Mouse (Mus musculus) heart, postnatal 4 days (tissue): Measurements from ENCODE around the gene Nwd1. TPM values are rescaled to one million over a fixed set of nuclear protein-coding genes. Genes with fewer than 3 reads are reported as not detected.

ENCODE experiments used
- DNase-seq: peaks from one replicate; pipeline ENCODE4 v3.0.0; 2021
- microRNA-seq, 2 experiments: library from miRNA; unstranded; fragments of <30 nt; microRNA quantifications; one replicate each; pipeline ENCODE4 v1.2.0; 2021 to 2022
- total RNA-seq, 2 experiments: library from RNA; stranded (reverse); gene quantifications; 2 replicates each; pipeline ENCODE4 v1.2.3; 2021

The Nwd1 gene
- total RNA-seq, 2 experiments from 2014 or later, result 2.1 to 2.4 TPM

DNA sequence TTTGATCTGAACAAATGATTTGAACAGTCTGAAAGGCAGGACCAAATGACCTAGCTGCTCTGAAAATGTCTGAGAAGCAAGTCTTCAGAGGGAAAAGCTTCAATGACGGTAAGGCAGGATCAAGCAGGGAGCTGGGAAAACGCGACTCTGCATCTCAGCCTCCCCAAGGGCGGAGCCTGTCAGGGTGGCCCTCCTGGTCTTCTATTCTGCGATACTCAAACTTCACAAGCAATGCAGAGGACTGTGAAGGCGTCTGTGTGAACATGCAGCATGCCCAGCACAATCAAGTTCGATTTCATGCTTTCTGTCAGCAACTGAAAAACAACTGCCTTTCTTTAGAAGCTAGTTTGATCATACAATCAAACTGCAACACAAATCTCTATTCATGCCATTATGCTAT, 120.3 kb downstream of the Nwd1 start:
- DNase-seq, result no peak

Small RNA genes lying within 50 kb of the gene (microRNA-seq; reads per million reads assigned to microRNA genes)
- 0 reads per million in 2 experiments for gene Gm26237

Other genes with a start within 250 kb of the Nwd1 start
- gene Eps15l1, start 225.3 kb upstream of the Nwd1 start, total RNA-seq, result 10 to 100 TPM; 56.8 to 60.0 TPM
- gene Calr3, start 202.8 kb upstream of the Nwd1 start, total RNA-seq, result 1 to 10 TPM; 1.4 to 1.6 TPM
- gene 1700030K09Rik, start 202.8 kb upstream of the Nwd1 start, total RNA-seq, result 1 to 10 TPM; 5.4 to 8.2 TPM
- 10 to 100 TPM; 55.6 to 64.5 TPM for gene Cherp, start 171.5 kb upstream of the Nwd1 start, total RNA-seq
- 10 to 100 TPM; 25.6 to 27.1 TPM for gene Slc35e1, start 154.1 kb upstream of the Nwd1 start, total RNA-seq
- gene Med26, start 98.4 kb upstream of the Nwd1 start, total RNA-seq, result 1 to 10 TPM; 8.6 TPM
- gene Smim7, start 75.6 kb upstream of the Nwd1 start, total RNA-seq, result 100 to 1,000 TPM; 120 to 130 TPM
- gene Tmem38a, start 74.7 kb upstream of the Nwd1 start, total RNA-seq, result 100 to 1,000 TPM; 213 to 221 TPM
- 100 to 1,000 TPM; 133 to 135 TPM for gene Sin3b, start 76.6 kb downstream of the Nwd1 start, total RNA-seq
- 1 to 10 TPM; 3.5 TPM for gene F2rl3, start 115.2 kb downstream of the Nwd1 start, total RNA-seq